Mouse (Mus musculus) liver, embryonic 14.5 days (tissue): ENCODE measurements around the gene Opn3. TPM values are rescaled to one million over a fixed set of nuclear protein-coding genes. Genes with fewer than 3 reads are reported as not detected.

Source experiments
- ATAC-seq: fragments of 200-750 bp; cut with Nextera tagmentation; 2 replicates; pipeline ENCODE4 v1.8.0; 2017; ENCODE audit warnings: moderate number of reproducible peaks, mild to moderate bottlenecking, moderate library complexity; ENCODE audit not compliant: insufficient read depth
- DNase-seq, 3 experiments: peaks; one replicate each; pipeline ENCODE4 v3.0.0-alpha.2; 2012 to 2013; ENCODE audit warnings: low read depth in 3 of 3, low spot score in 3 of 3
- H3K27ac ChIP-seq: fragments of 300-500 bp; sonication (generic); 2 replicates; pipeline ENCODE4 v1.5.1; 2014; ENCODE audit warnings: moderate library complexity, mild to moderate bottlenecking, control low read depth, inconsistent platforms
- H3K27me3 ChIP-seq: fragments of 300-500 bp; sonication (generic); 2 replicates; pipeline ENCODE4 v1.6.1; 2014; ENCODE audit warnings: mild to moderate bottlenecking, low read length, moderate library complexity; ENCODE audit not compliant: control insufficient read depth, insufficient read depth
- H3K36me3 ChIP-seq: fragments of 300-500 bp; sonication (generic); replicated peaks from 2 replicates; pipeline ENCODE4 v1.6.1; 2014; ENCODE audit warnings: low read depth; ENCODE audit not compliant: control insufficient read depth, insufficient read depth
- H3K4me1 ChIP-seq, 2 experiments: fragments of 200-500 bp in 1 of 2; fragments of 300-500 bp in 1 of 2; sonication (generic) in 1 of 2; replicated peaks; 2 replicates each; pipeline ENCODE4 v1.6.1; 2012 to 2014; ENCODE audit warnings: antibody characterized with exemption in 1 of 2, inconsistent platforms in 1 of 2, low read length in 1 of 2; ENCODE audit not compliant: control insufficient read depth in 2 of 2, insufficient read depth in 2 of 2
- H3K4me2 ChIP-seq: fragments of 300-500 bp; sonication (generic); 2 replicates; pipeline ENCODE4 v1.6.1; 2014; ENCODE audit warnings: low read depth, mild to moderate bottlenecking, control low read depth, moderate library complexity
- H3K4me3 ChIP-seq, 2 experiments: fragments of 200-500 bp in 1 of 2; fragments of 300-500 bp in 1 of 2; sonication (generic) in 1 of 2; 2 replicates each; pipeline ENCODE4 v1.5.1; 2012 to 2014; ENCODE audit warnings: low read depth in 2 of 2, low read length in 2 of 2, mild to moderate bottlenecking in 2 of 2, control low read depth in 1 of 2, inconsistent platforms in 1 of 2, moderate library complexity in 1 of 2; ENCODE audit not compliant: insufficient read depth in 1 of 2
- H3K9ac ChIP-seq: fragments of 300-500 bp; sonication (generic); replicated peaks from 2 replicates; pipeline ENCODE4 v1.6.1; 2014; ENCODE audit warnings: mild to moderate bottlenecking, control low read depth, moderate library complexity
- H3K9me3 ChIP-seq: fragments of 300-500 bp; sonication (generic); 2 replicates; pipeline ENCODE4 v1.6.1; 2016; ENCODE audit warnings: low read length, mixed read lengths; ENCODE audit not compliant: control insufficient read depth
- CTCF ChIP-seq: IDR thresholded peaks from 2 replicates; pipeline ENCODE4 v1.5.1; 2016; ENCODE audit warnings: antibody characterized with exemption, low read depth, control low read depth
- EP300 ChIP-seq: IDR thresholded peaks from 2 replicates; pipeline ENCODE4 v1.6.1; 2016; ENCODE audit warnings: antibody characterized with exemption, low read depth
- WGBS: fragments of 180-500 bp; shearing (Covaris S2); extraction: QIAGEN DNeasy Blood & Tissue Kit; methylation state at CpG from one replicate; pipeline ENCODE4 v1.1.7; 2014; ENCODE audit not compliant: insufficient replicate concordance; 5-methylcytosine and 5-hydroxymethylcytosine counted together
- polyA plus RNA-seq, 2 experiments: library from polyadenylated mRNA; depleted of rRNA in 1 of 2; stranded (reverse) in 1 of 2; unstranded in 1 of 2; fragments of >200 nt; fragmentation: Nextera tagmentation in 1 of 2; extraction: Ambion mirVana in 1 of 2; gene quantifications; 2 replicates each; pipeline versions ENCODE4 v1.2.1 to v1.2.3; 2012 to 2014

Gene Opn3
- polyA plus RNA-seq, 2 experiments, result 0.54 to 1.1 TPM

- H3K4me1 ChIP-seq, result no peaks in the 10 kb centered on the region
- H3K27ac ChIP-seq, result no peak overlapping the region
- ATAC-seq, result no peak
- no peaks in the 10 kb centered on the region for H3K36me3 ChIP-seq
- no peaks in the 10 kb centered on the region for H3K9me3 ChIP-seq
- H3K4me3 ChIP-seq, result no peak overlapping the region
- DNase-seq, result no peak
- WGBS, result 67% methylated on average over 6 of the region's 6 CpGs
- TF ChIP-seq EP300 (no peak), CTCF (no peak)
- no peak overlapping the region for H3K4me2 ChIP-seq
- no peaks in the 10 kb centered on the region for H3K27me3 ChIP-seq
- no peak overlapping the region for H3K9ac ChIP-seq
Observed at GRCm38 (mm10) chr1:175675116-175675515, 17.5 kb downstream of the Opn3 start.

DNA sequence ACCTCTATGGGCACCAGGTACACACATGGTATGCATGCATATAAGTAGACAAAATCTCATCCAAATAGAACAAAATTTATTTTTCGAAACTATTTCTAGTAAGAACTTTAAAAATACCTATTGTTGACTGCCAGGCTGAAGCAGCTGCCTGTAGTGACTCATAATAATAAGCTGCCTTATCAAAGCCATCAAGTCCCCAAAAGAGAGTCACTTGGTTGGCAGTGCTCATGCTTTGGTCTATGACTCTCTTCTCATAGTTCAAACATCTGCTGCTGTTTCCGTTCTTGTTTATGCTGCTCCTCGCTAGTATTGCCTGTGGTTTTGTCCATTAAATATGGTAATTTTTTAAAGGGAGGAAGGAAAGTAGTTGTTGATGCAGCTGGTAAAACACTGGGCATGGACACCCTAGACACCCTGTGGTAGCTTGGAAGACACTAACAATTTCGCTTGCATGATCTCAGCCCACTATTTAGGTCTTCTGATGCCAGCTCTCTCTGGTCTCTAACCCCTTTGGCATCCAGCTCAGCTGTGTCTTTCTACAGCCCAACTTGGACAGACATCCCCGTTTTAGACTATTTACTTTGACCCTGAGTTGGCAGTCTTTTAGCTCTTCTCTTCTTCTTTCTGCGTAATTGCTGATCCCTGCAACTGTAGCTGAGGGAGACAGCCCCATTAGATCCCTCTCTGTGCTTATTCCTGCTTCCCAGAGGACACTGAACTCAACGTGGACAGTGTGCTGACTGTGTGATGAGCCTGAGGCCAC is 18.8 kb downstream of the Opn3 start:
- no peak overlapping the region for H3K4me3 ChIP-seq
- H3K36me3 ChIP-seq, result no peaks in the 10 kb centered on the region
- TF ChIP-seq EP300 (no peak), CTCF (no peak)
- 59% methylated on average over 7 of the region's 7 CpGs for WGBS
- no peaks in the 10 kb centered on the region for H3K27me3 ChIP-seq
- no peak overlapping the region for H3K4me2 ChIP-seq
- H3K9me3 ChIP-seq, result no peaks in the 10 kb centered on the region
- H3K4me1 ChIP-seq, result no peaks in the 10 kb centered on the region
- no peak overlapping the region for H3K27ac ChIP-seq
- H3K9ac ChIP-seq, result no peak overlapping the region
- no peak for DNase-seq
- ATAC-seq, result no peak

- Histone ChIP-seq H3K9me3 (no peaks in the 10 kb centered on the region), H3K4me3 (no peak overlapping the region), H3K9ac (no peak overlapping the region), H3K36me3 (no peaks in the 10 kb centered on the region), H3K4me1 (no peaks in the 10 kb centered on the region), H3K27ac (no peak overlapping the region), H3K27me3 (no peaks in the 10 kb centered on the region), H3K4me2 (no peak overlapping the region)
- ATAC-seq (no peak), DNase-seq (no peak)
- TF ChIP-seq CTCF, result no peak
- no peak for TF ChIP-seq EP300
- 4% methylated on average over 1 of the region's 1 CpGs for WGBS
Observed at GRCm38 (mm10) chr1:175671626-175672025, 20.9 kb downstream of the Opn3 start.

DNA sequence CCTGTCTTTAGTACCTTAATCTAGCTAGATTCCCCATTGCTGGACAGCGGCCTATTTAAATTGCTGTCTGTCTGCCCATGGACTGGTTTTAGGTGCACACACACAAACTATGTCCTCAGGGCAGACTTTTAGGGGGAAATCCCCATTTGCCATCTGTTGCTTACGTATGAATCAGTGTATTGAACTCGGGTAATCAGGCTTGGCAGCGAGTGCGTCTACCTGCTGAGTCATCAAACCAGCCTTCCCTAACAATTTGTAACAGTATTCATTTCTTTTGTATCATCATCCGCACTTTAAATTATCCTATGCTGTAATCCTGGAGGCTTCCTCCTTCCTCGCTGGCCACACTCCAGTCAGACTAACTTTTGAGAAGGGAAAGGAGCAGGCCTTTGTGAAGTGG is 22.5 kb downstream of the Opn3 start:
- WGBS, result 72% methylated on average over 7 of the region's 7 CpGs
- ATAC-seq, result no peak

DNA sequence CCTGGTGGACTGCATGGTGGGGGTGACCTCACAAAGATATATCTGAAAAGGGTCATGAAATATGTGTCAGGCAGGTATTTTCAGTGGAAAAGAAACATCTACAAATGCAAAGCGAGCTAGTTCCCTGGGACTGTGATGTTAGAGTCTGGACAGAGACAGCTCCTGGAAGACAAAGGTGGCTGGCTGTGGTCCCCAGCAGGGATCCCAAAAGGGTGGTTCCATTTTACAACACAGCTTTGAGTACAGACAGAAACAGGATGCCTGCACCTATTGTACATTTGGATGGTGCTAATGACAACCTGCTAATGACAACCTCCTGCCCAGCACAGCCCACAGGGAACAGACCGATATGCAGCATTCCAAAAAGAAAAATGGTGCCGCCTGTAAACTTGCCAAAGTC is 23.1 kb downstream of the Opn3 start:
- TF ChIP-seq EP300 (no peak), CTCF (no peak)
- no peaks in the 10 kb centered on the region for H3K27me3 ChIP-seq
- no peak for ATAC-seq
- H3K9me3 ChIP-seq, result no peaks in the 10 kb centered on the region
- no peak overlapping the region for H3K27ac ChIP-seq
- no peak overlapping the region for H3K4me3 ChIP-seq
- H3K36me3 ChIP-seq, result no peaks in the 10 kb centered on the region
- DNase-seq, result no peak
- H3K9ac ChIP-seq, result no peak overlapping the region
- no peaks in the 10 kb centered on the region for H3K4me1 ChIP-seq
- 78% methylated on average over 3 of the region's 3 CpGs for WGBS
- H3K4me2 ChIP-seq, result no peak overlapping the region

More for the DNA sequence above, 22.5 kb downstream of the Opn3 start:
- Histone ChIP-seq H3K27me3 (no peaks in the 10 kb centered on the region), H3K9me3 (no peaks in the 10 kb centered on the region), H3K4me3 (no peak overlapping the region), H3K4me2 (no peak overlapping the region), H3K36me3 (no peaks in the 10 kb centered on the region), H3K4me1 (no peaks in the 10 kb centered on the region), H3K27ac (no peak overlapping the region), H3K9ac (no peak overlapping the region)
- TF ChIP-seq EP300 (no peak), CTCF (no peak)
- no peak for DNase-seq
